Mouse (Mus musculus) CH12.LX (cell line): ENCODE data around the gene Arf6.
A peak's percentile ranks its signal among the peaks of the same experiment; 100 is the strongest.

Experiments used
- CHD1 ChIP-seq: IDR thresholded peaks from 2 replicates; pipeline ENCODE4 v1.6.1; 2012; ENCODE audit warnings: low read depth, low read length, improper control_type of control experiment, inconsistent platforms
- CTCF ChIP-seq, 2 experiments: IDR thresholded peaks in 1 of 2; conservative IDR thresholded peaks in 1 of 2; 2 replicates each; pipeline ENCODE4 v1.5.1; 2011 to 2012; ENCODE audit warnings: low read depth in 2 of 2, low read length in 2 of 2, improper control_type of control experiment in 1 of 2, inconsistent platforms in 1 of 2, mild to moderate bottlenecking in 1 of 2, moderate library complexity in 1 of 2
- E2F4 ChIP-seq: IDR thresholded peaks from 2 replicates; pipeline ENCODE4 v1.6.1; 2011; ENCODE audit warnings: low read depth, low read length, improper control_type of control experiment; ENCODE audit not compliant: insufficient replicate concordance
- EP300 ChIP-seq: IDR thresholded peaks from 2 replicates; pipeline ENCODE4 v1.6.1; 2011; ENCODE audit warnings: low read length, improper control_type of control experiment
- ETS1 ChIP-seq: conservative IDR thresholded peaks from 2 replicates; pipeline ENCODE4 v1.6.1; 2012; ENCODE audit warnings: low read depth, mild to moderate bottlenecking, inconsistent platforms, low read length, improper control_type of control experiment, moderate library complexity
- GABPA ChIP-seq: IDR thresholded peaks from 2 replicates; pipeline ENCODE4 v1.6.1; 2012; ENCODE audit warnings: low read depth, low read length, improper control_type of control experiment, inconsistent platforms; ENCODE audit not compliant: insufficient replicate concordance
- MAX ChIP-seq: IDR thresholded peaks from 2 replicates; pipeline ENCODE4 v1.6.1; 2011; ENCODE audit warnings: low read length, improper control_type of control experiment
- MYC ChIP-seq: IDR thresholded peaks from 2 replicates; pipeline ENCODE4 v1.6.1; 2011; ENCODE audit warnings: low read depth, mild to moderate bottlenecking, improper control_type of control experiment, low read length
- POLR2A ChIP-seq: IDR thresholded peaks from 2 replicates; pipeline ENCODE4 v1.6.1; 2011; ENCODE audit warnings: low read depth, mild to moderate bottlenecking, improper control_type of control experiment, low read length
- RAD21 ChIP-seq: IDR thresholded peaks from 2 replicates; pipeline ENCODE4 v1.6.1; 2011; ENCODE audit warnings: low read depth, mild to moderate bottlenecking, low read length, improper control_type of control experiment, moderate library complexity
- TCF12 ChIP-seq: IDR thresholded peaks from 2 replicates; pipeline ENCODE4 v1.6.1; 2014; ENCODE audit warnings: low read depth, mild to moderate bottlenecking, inconsistent platforms, low read length, improper control_type of control experiment
- UBTF ChIP-seq: IDR thresholded peaks from 2 replicates; pipeline ENCODE4 v1.6.1; 2012; ENCODE audit warnings: low read depth, mild to moderate bottlenecking, inconsistent platforms, low read length, improper control_type of control experiment, moderate library complexity

GRCm38 (mm10) chr12:69362388-69362787 is 9.6 kb upstream of the Arf6 start:
- TF ChIP-seq POLR2A (0 out of 2 replicates have a peak, but pooled peaks have one; percentile 46), MAX (no peak), CTCF (conservative IDR thresholded peaks at IDR 0.05 in 1 of 2, IDR thresholded peaks at IDR 0.05 in 1 of 2; ENCODE audit: low read depth in 2 of 2, low read length in 2 of 2) (no peak), EP300 (no peak), UBTF (no peak), MYC (0 out of 2 replicates have a peak, but pooled peaks have one; percentile 54), TCF12 (no peak; the same call in 1 of the 2 replicates), RAD21 (no peak; the same call in 1 of the 2 replicates), CHD1 (no peak), ETS1 (no peak), GABPA (no peak), E2F4 (no peak)
